Mouse (Mus musculus): ENCODE results near the gene Fstl3.

Gene Fstl3

DNA sequence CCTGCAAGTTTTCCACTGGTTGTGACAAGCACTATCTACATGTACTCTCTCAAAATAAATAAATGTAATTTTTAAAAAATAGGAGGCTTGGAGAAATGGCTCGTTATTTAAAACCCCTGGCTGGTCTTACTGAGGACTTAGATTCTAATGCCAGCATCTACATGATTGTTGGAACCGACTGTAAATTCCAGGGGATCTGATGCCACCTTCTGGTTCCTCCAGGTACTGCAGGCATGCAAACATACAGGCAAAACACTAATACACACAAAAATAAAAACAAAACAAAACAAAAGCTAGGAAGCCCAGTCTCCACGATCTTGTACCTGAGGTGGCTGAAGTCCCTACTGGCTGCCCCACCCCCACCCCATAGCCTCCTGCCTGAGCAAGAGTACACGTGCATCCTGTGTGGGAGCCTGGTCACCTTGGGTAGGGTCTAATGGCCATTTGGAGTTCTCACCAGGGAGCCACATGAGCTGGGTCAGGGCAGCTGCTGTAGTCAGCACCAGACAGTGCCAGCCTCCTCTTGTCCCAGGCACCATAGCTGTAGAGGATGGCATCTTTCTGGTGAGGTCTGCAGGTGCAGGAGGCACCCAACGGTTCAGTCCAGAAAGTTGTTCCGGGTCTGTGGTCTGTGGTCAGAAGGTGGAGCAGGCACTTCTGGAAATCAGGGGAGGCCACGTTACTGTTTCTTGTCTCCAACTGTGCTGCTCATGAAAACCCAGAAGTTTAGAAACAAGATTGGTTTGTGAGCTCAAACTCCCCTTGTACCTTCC, 11.5 kb downstream of the Fstl3 start:
- peak; percentile 92 for DNase-seq (ENCODE audit: low read depth)

DNA sequence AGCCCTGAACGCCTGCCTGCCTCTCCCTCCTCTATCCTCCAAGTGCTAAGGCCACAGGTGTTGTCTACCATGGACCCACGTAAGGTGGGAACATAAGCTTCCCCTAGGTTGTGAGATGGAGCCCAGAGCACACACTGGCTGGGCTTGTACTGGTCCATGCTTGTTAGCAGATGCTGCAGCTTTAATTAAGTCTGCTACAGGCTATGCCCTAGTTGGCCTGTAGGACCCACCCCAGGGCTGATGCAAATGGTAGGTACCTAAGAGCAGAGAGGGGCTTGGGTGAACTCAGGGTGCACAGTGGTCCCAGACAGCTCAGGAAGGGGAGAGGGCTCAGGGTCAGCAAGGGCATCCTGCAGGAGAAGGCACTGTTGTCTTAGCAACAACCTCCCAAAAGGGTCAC, 12.5 kb downstream of the Fstl3 start:
- DNase-seq (ENCODE audit: low read depth), result no peak

DNA sequence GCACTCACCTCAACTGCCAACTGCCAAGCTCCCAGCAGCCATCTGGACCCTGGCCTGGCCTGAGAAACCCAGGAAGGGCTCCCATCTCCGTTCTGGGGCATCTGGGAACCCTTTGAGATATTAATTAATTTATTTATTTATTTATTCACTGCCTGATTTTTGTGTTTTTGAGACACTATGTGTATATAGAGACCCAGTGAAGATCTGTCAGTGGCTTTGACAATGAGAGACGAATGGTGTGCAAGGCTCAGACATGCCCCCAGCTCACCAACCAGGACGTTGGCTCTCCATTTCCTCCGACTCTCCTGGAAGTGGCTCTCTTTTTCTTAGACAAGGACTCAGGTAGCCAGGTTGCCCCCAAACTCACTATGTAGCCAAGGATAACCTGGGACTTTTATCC, 13.8 kb downstream of the Fstl3 start, which contains the start of gene Prss57:
Prss57 (minus strand) TSS at position 101 of the 400 bp plus-strand sequence.
- DNase-seq (ENCODE audit: low read depth), result no peak

DNA sequence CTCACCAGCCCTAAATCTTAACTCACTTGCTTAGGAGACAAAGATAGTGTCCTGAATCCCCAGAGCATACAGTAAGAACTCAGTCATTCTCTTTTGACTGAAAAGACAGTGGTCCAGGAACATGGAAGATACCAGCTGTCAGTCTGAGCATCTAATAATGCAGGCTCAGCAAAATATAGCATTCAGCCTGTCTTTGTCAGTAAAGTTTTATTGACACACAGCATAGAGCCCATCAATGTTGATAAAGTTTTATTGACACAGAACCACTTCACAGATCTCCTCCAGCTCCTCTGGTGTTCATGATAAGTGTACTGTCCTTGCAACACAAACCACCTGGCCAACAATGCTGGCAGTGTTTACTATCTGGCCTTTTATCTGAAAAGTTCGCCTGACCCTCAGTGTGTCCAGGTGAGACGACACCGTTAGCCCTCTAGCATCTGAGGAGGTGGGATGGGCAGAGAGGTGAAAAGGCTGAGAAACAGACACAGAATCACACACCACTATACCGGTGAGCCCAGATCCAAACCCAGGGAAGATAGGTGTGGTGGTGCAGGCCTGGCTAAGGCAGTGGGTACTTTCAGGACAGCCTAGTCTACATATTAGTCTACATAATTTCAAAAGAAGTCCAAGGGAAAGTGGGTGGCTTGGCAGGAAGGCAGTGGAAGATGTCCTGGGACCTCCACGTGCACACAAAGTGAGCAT, 15.4 kb downstream of the Fstl3 start:
- no peak for DNase-seq (ENCODE audit: low read depth)

- peak; percentile 93 for DNase-seq (ENCODE audit: low read depth)
Measured at GRCm38 (mm10) chr10:79793051-79793737, 16.1 kb downstream of the Fstl3 start, which contains the start of gene Palm. Gene Palm (plus strand): TSS chr10:79793572.

- peak; percentile 53 for DNase-seq (ENCODE audit: low read depth)
Measured at GRCm38 (mm10) chr10:79793738-79794490, 16.8 kb downstream of the Fstl3 start.

- DNase-seq (ENCODE audit: low read depth), result peak; percentile 47
Measured at GRCm38 (mm10) chr10:79794491-79794931, 17.4 kb downstream of the Fstl3 start.

DNA sequence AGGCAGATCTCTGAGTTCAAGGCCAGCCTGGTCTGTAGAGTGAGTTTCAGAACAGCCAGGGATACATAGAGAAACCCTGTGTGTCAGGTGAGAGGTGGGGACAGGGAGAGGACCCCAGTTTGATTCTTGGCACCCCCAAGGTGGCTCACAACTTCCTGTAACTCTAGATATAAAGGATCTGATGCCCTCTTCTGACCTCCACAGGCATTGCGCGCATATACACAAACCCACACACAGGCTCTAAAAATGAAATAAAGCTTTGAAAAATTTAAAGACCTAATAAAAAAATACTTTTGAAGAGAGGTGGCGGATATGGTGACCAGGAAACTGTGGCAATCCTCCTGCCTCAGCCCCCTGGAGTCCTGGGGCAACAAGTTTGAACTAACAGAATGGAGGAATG, 18.8 kb downstream of the Fstl3 start:
- no peak for DNase-seq (ENCODE audit: low read depth)

DNA sequence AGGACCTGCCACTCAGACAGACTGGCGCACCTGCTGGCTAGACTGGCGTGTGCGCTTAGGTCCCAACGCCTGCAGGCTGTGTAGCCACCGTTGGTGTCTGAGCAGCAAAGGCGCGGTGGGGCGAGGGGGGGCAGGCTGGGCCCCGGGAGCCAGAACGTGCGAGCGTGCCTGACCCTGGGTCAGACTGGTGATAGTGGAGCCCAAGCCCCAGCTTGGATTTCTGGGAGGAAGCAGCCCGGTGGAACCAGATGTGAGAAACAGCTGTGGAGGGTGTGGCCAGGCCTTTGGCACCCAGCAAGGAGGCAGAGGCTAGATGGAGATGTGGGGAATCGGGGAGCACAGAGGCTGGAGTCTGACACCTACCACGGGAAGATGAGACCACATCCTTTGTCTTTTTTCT, 20.3 kb downstream of the Fstl3 start:
- no peak for DNase-seq (ENCODE audit: low read depth)

- no peak for DNase-seq (ENCODE audit: low read depth)
Measured at GRCm38 (mm10) chr10:79798289-79798928, 21.3 kb downstream of the Fstl3 start.

DNA sequence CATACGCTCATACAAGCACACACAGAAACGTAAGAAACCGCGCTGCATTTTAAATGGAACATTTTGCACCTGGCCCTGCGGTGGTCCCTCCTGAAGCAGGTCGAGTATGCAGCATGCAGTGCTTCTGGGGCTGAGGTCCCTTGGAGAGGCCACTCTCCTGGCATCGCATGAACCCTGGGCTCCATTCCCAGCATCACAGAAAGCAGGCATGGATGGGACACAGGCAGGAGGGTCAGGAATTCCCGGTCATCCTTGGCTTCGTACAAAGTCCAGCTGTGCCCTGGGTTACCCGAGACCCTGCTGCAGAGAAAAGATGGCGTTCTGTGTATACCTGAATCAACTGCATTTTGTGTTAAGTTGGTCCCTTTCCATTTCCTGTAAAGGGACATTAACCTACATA, 23.4 kb downstream of the Fstl3 start:
- DNase-seq (ENCODE audit: low read depth), result no peak

GRCm38 (mm10) chr10:79801837-79802236, 24.8 kb downstream of the Fstl3 start:
- DNase-seq (ENCODE audit: low read depth), result peak; percentile 60

DNA sequence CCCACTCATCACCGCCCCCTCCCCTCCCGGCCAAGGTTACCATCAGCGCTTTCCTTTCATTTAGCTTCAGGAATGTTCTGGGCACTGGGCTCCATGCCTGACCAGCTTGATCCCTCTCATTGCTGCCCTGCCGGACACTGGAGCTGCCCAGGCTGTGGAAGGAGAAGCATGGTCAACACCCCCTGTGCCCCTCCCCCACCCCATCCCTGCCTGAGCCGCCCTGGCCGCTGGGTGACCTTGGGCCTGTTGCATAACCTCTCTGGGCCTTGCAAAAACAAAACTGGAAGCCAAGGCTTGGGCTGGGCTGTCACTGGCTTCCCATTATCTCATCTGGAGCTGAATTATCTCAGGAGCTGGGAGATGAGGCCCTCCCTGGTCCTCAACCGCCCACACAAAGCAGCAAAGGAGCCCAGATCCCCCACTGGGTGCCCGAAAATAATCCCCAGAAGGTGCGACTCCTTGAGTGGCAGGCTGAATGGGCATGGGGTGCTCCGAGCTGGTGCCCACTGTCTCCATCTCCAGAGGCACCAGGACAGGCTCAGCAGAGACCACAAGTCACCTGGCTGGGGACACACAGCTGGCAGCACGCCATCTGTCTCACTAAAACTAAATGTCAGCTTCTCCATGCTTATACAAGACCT, 25.4 kb downstream of the Fstl3 start:
- DNase-seq (ENCODE audit: low read depth), result peak; percentile 90

- no peak for DNase-seq (ENCODE audit: low read depth)
Measured at GRCm38 (mm10) chr10:79803716-79804323, 26.7 kb downstream of the Fstl3 start.

- DNase-seq (ENCODE audit: low read depth), result no peak
Measured at GRCm38 (mm10) chr10:79805636-79806035, 28.6 kb downstream of the Fstl3 start.

DNA sequence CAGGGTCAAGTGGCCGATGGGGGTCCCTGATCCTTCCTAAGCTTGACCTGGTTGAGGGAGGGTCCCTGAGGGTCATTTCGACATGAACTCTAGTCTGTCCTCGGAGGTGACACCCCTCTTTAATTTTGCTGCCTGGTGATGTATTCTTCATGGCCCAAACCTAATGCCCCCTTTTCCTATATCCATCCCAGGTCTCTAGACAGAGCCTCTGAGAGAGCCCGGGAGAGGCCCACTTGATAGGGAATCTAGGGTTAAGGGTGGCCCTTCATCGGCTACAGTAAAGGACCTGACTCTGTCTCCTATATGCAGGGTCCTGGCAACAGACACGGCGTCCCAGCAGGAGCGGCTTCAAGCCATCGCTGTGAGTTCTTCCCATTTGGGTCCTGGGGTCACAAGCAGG, 29.3 kb downstream of the Fstl3 start:
- DNase-seq (ENCODE audit: low read depth), result no peak

GRCm38 (mm10) chr10:79806972-79807371, 29.9 kb downstream of the Fstl3 start:
- peak; percentile 35 for DNase-seq (ENCODE audit: low read depth)

DNA sequence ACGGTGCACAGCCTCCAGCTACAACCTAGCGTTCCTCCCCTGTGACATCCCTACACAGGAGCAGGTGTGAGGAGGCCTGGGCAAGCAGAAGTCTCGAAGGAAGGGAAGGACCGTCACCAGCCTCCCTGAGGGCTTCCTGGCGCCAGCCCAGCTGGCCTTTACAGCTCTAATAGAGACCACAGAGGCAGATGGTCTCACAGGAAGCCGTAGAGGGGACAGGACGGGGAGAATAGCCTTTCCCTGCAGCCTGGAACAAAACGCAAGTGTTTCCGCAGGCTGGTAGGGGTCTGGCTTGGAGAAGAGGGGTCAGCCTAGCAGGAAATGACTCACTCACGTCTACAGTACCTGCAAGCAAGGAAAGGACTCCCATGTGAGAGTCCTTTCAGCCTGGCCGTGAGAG, 30.8 kb downstream of the Fstl3 start:
- DNase-seq (ENCODE audit: low read depth), result no peak

GRCm38 (mm10) chr10:79808728-79809127, 31.7 kb downstream of the Fstl3 start:
- no peak for DNase-seq (ENCODE audit: low read depth)

Measured in NIH3T3 (cell line).